Mouse (Mus musculus): Measurements from ENCODE around the gene Zbtb39. TPM values are rescaled to one million over a fixed set of nuclear protein-coding genes. Genes with fewer than 3 reads are reported as not detected.
A peak's percentile ranks its signal among the peaks of the same experiment; 100 is the strongest.

Gene Zbtb39
- 2.9 and 6.7 TPM in 2 replicates for polyA plus RNA-seq (2012; rRNA removed)

DNA sequence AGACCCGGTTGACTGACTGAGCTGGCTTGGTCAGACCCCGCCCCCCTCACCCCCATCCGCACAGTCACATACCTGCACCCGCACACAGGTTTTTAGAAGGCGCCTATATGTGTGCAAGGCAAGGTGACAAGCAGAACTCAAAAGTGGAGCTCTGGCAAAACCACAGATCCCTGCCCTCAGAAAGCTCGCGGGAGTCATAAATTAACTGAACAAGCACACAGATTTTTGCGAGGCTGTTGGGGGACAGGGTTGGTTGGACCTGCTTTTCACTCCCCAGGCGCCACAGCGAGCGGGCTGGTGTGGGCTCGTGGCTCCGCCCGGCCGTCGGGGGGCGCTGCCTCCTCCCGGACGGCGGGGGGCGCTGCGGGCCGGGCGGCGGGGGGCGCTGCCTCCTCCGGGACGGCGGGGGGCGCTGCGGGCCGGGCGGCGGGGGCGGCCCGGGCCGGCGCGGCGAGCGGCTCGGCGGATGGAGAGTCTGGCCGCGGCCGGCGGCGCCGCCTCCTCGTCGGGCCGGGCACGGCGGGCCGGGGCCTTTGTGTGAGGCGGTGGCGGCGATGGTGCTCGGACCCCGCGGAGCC, at the start of gene Zbtb39:
Zbtb39 (plus strand) TSS at position 456 of the 578 bp plus-strand sequence.
- Histone ChIP-seq H3K36me3 (ENCODE audit: control insufficient read depth, insufficient read depth, low read length) (peaks cover 28% of the 10 kb centered on the region), H3K4me3 (ENCODE audit: low read depth, low read length) (peak within 1 kb of the TSS; percentile 86), H3K27me3 (ENCODE audit: control insufficient read depth, insufficient read depth, low read length) (no peaks in the 10 kb centered on the region), H3K27ac (ENCODE audit: insufficient read depth, low read depth, low read length) (peak within 1 kb of the TSS; percentile 97), H3K4me1 (ENCODE audit: control insufficient read depth, insufficient read depth, insufficient read length, low read length) (peaks cover 21% of the 10 kb centered on the region; the same call in 1 of the 2 replicates)
- TF ChIP-seq CTCF (IDR thresholded peaks at IDR 0.05; ENCODE audit: extremely low read depth, insufficient read length, insufficient replicate concordance, low read depth, low read length) (peak; percentile 38; the same call in 1 of the 2 replicates), POLR2A (IDR thresholded peaks at IDR 0.05; ENCODE audit: low read depth, low read length) (peak; percentile 12; the same call in 1 of the 2 replicates)
- 3% methylated on average over 53 of the region's 61 CpGs for WGBS

DNA sequence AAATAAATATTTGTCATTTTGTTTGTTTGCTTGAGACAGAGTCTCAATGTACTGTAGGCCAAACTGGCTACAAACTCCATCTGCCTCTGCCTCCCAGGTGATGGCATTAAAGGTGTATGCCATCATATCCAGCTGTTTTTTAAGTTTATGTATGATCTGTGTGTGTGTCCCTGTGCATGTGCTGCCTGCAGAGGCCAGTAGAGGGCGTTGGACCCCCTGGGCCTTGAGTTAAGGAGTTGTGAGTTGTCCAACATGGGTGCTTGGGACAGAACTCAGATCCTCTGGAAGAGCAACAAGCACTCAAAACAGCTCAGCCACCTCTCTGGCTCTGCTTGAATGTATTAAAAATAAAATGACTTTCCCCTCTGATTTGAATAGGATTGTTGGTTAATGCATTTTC, 48.3 kb upstream of the Zbtb39 start:
- H3K27ac ChIP-seq (ENCODE audit: insufficient read depth, low read depth, low read length): peak overlapping the region; percentile 68
- no peaks in the 10 kb centered on the region for H3K27me3 ChIP-seq (ENCODE audit: control insufficient read depth, insufficient read depth, low read length)
- H3K4me1 ChIP-seq (ENCODE audit: control insufficient read depth, insufficient read depth, insufficient read length, low read length): peaks cover 4% of the 10 kb centered on the region; the same call in 1 of the 2 replicates
- 12% methylated on average over 1 of the region's 1 CpGs for WGBS
- peaks cover 4% of the 10 kb centered on the region for H3K36me3 ChIP-seq (ENCODE audit: control insufficient read depth, insufficient read depth, low read length)
- TF ChIP-seq CTCF (IDR thresholded peaks at IDR 0.05; ENCODE audit: extremely low read depth, insufficient read length, insufficient replicate concordance, low read depth, low read length) (peak; percentile 62; the same call in 1 of the 2 replicates), POLR2A (IDR thresholded peaks at IDR 0.05; ENCODE audit: low read depth, low read length) (no peak)
- H3K4me3 ChIP-seq (ENCODE audit: low read depth, low read length): no peak overlapping the region

- H3K4me1 ChIP-seq (ENCODE audit: control insufficient read depth, insufficient read depth, insufficient read length, low read length): peaks cover 8% of the 10 kb centered on the region; the same call in 1 of the 2 replicates
- no peaks in the 10 kb centered on the region for H3K27me3 ChIP-seq (ENCODE audit: control insufficient read depth, insufficient read depth, low read length)
- TF ChIP-seq CTCF (IDR thresholded peaks at IDR 0.05; ENCODE audit: extremely low read depth, insufficient read length, insufficient replicate concordance, low read depth, low read length): peak; percentile 33; the same call in 1 of the 2 replicates
- no peak for TF ChIP-seq POLR2A (IDR thresholded peaks at IDR 0.05; ENCODE audit: low read depth, low read length)
- H3K4me3 ChIP-seq (ENCODE audit: low read depth, low read length): no peak overlapping the region
- peak overlapping the region; percentile 85 for H3K27ac ChIP-seq (ENCODE audit: insufficient read depth, low read depth, low read length)
- WGBS: 28% methylated on average over 2 of the region's 2 CpGs
- no peaks in the 10 kb centered on the region for H3K36me3 ChIP-seq (ENCODE audit: control insufficient read depth, insufficient read depth, low read length)
Observed at GRCm38 (mm10) chr10:127694636-127695035, 44.7 kb upstream of the Zbtb39 start.

DNA sequence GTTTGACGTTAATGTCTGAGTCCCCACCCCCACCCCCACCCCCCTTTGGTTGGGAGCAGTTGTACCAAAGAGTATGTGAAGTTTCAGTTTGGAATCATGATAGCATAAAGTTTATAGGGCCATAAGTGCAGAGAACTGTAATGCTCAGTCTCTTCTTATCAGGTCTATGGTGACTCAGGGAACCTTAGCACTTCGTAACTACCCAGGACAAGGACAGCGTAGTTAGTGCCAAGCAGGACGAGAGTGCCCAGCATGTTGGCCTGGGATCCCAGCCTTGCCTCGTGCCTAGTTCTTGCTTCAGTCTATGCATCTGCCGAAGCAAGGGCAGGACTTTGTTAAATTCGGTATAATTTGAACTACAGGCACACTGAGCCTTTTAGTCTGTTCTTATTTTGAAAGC, 43.6 kb upstream of the Zbtb39 start:
- Histone ChIP-seq H3K4me1 (ENCODE audit: control insufficient read depth, insufficient read depth, insufficient read length, low read length) (peaks cover 8% of the 10 kb centered on the region; the same call in 1 of the 2 replicates), H3K36me3 (ENCODE audit: control insufficient read depth, insufficient read depth, low read length) (no peaks in the 10 kb centered on the region), H3K4me3 (ENCODE audit: low read depth, low read length) (no peak overlapping the region), H3K27ac (ENCODE audit: insufficient read depth, low read depth, low read length) (peak overlapping the region; percentile 90), H3K27me3 (ENCODE audit: control insufficient read depth, insufficient read depth, low read length) (no peaks in the 10 kb centered on the region)
- TF ChIP-seq CTCF (IDR thresholded peaks at IDR 0.05; ENCODE audit: extremely low read depth, insufficient read length, insufficient replicate concordance, low read depth, low read length) (no peak), POLR2A (IDR thresholded peaks at IDR 0.05; ENCODE audit: low read depth, low read length) (peak; percentile 31; the same call in 1 of the 2 replicates)
- WGBS: 43% methylated on average over 7 of the region's 7 CpGs

DNA sequence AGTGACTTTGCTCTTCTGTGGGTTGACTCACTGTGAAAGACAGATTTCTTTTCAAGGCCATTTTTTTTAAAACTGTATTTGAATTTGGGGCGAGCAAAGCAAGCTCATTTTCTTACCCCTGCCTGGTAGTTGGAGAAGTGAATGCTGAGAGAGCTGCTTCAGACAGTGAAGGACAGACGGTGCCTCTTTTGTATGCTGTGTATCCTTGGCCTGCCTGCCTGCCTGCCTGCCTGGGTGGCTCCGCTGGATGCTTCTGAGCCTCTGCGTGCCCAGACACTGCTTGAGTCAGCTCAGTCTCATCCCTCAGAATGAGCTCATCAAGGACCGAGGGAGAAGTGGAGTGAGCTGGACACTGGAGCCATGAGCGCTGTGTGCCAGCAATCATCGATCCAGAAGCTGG, 40.4 kb upstream of the Zbtb39 start:
- Histone ChIP-seq H3K27me3 (ENCODE audit: control insufficient read depth, insufficient read depth, low read length) (no peaks in the 10 kb centered on the region), H3K36me3 (ENCODE audit: control insufficient read depth, insufficient read depth, low read length) (no peaks in the 10 kb centered on the region), H3K4me3 (ENCODE audit: low read depth, low read length) (no peak overlapping the region), H3K27ac (ENCODE audit: insufficient read depth, low read depth, low read length) (no peak overlapping the region), H3K4me1 (ENCODE audit: control insufficient read depth, insufficient read depth, insufficient read length, low read length) (peaks cover 9% of the 10 kb centered on the region; the same call in 1 of the 2 replicates)
- TF ChIP-seq CTCF (IDR thresholded peaks at IDR 0.05; ENCODE audit: extremely low read depth, insufficient read length, insufficient replicate concordance, low read depth, low read length): no peak
- no peak for TF ChIP-seq POLR2A (IDR thresholded peaks at IDR 0.05; ENCODE audit: low read depth, low read length)
- 94% methylated on average over 7 of the region's 7 CpGs for WGBS

GRCm38 (mm10) chr10:127703299-127703698, 36.0 kb upstream of the Zbtb39 start:
- Histone ChIP-seq H3K27ac (ENCODE audit: insufficient read depth, low read depth, low read length) (peak overlapping the region; percentile 98), H3K36me3 (ENCODE audit: control insufficient read depth, insufficient read depth, low read length) (peaks cover 34% of the 10 kb centered on the region), H3K4me1 (ENCODE audit: control insufficient read depth, insufficient read depth, insufficient read length, low read length) (peaks cover 15% of the 10 kb centered on the region; the same call in 1 of the 2 replicates), H3K27me3 (ENCODE audit: control insufficient read depth, insufficient read depth, low read length) (no peaks in the 10 kb centered on the region), H3K4me3 (ENCODE audit: low read depth, low read length) (peak overlapping the region; percentile 73)
- peak; percentile 91 for TF ChIP-seq POLR2A (IDR thresholded peaks at IDR 0.05; ENCODE audit: low read depth, low read length)
- TF ChIP-seq CTCF (IDR thresholded peaks at IDR 0.05; ENCODE audit: extremely low read depth, insufficient read length, insufficient replicate concordance, low read depth, low read length): no peak
- WGBS: 8% methylated on average over 4 of the region's 4 CpGs

GRCm38 (mm10) chr10:127704293-127704692, 35.0 kb upstream of the Zbtb39 start:
- 18% methylated on average over 2 of the region's 2 CpGs for WGBS
- peaks cover 40% of the 10 kb centered on the region for H3K36me3 ChIP-seq (ENCODE audit: control insufficient read depth, insufficient read depth, low read length)
- H3K4me1 ChIP-seq (ENCODE audit: control insufficient read depth, insufficient read depth, insufficient read length, low read length): peaks cover 15% of the 10 kb centered on the region; the same call in 1 of the 2 replicates
- TF ChIP-seq CTCF (IDR thresholded peaks at IDR 0.05; ENCODE audit: extremely low read depth, insufficient read length, insufficient replicate concordance, low read depth, low read length) (no peak), POLR2A (IDR thresholded peaks at IDR 0.05; ENCODE audit: low read depth, low read length) (no peak; the same call in 1 of the 2 replicates)
- peak overlapping the region; percentile 98 for H3K27ac ChIP-seq (ENCODE audit: insufficient read depth, low read depth, low read length)
- no peaks in the 10 kb centered on the region for H3K27me3 ChIP-seq (ENCODE audit: control insufficient read depth, insufficient read depth, low read length)
- peak overlapping the region; percentile 31; the same call in 1 of the 2 replicates for H3K4me3 ChIP-seq (ENCODE audit: low read depth, low read length)

Data from small intestine, adult 2 months (tissue).